6 mouse cellular contexts compared by ENCODE assay signal in genomic region chr5:137614921-137615320, GRCm38 (mm10). TPM values are rescaled to one million over a fixed set of nuclear protein-coding genes. Genes with fewer than 3 reads are reported as not detected.
A peak's percentile ranks its signal among the peaks of the same experiment; 100 is the strongest.
DNase-seq lines count a peak whose midpoint lies in the region; ATAC-seq and TF ChIP-seq lines count a peak whose summit lies in the region.
"Not testable (repeated sequence)": the region's sequence is repeated elsewhere in the genome, so short reads cannot be mapped to it uniquely, and the experiment has no call there.

No protein-coding gene starts in this region.

- TF ChIP-seq CTCF in CH12.LX (conservative IDR thresholded peaks at IDR 0.05 in 1 of 2, IDR thresholded peaks at IDR 0.05 in 1 of 2; ENCODE audit: low read depth in 2 of 2, low read length in 2 of 2): peak in 1 of 2 experiments; percentile 43; a peak in 2 of 4 replicates
- peak in 2 of 3 experiments; percentile 5 to 32; a peak in 2 of 6 replicates for TF ChIP-seq CTCF in MEL (IDR thresholded peaks at IDR 0.05 in 2 of 3, conservative IDR thresholded peaks at IDR 0.05 in 1 of 3; ENCODE audit: control insufficient read depth in 1 of 3, insufficient read depth in 1 of 3, low read depth in 2 of 3, low read length in 3 of 3, poor library complexity in 1 of 3, severe bottlenecking in 1 of 3)
- TF ChIP-seq CTCF in gastrocnemius, adult 2 months (IDR thresholded peaks at IDR 0.05): peak; percentile 29; the same call in 1 of the 2 replicates
- 0 out of 2 replicates have a peak, but pooled peaks have one; percentile 28 for TF ChIP-seq CTCF in kidney, postnatal 0 days (IDR thresholded peaks at IDR 0.05; ENCODE audit: low read depth)
- TF ChIP-seq CTCF in liver, embryonic 14.5 days (IDR thresholded peaks at IDR 0.05; ENCODE audit: low read depth): peak; percentile 30; the same call in 1 of the 2 replicates
- TF ChIP-seq CTCF in lung, postnatal 0 days (IDR thresholded peaks at IDR 0.05): peak; percentile 10

- not testable (repeated sequence) for TF ChIP-seq RAD21 in CH12.LX (IDR thresholded peaks at IDR 0.05; ENCODE audit: low read depth, low read length); MEL (IDR thresholded peaks at IDR 0.05; ENCODE audit: low read depth, low read length)

- 93% methylated on average over 2 of the region's 2 CpGs for WGBS in kidney, postnatal 0 days
- 82% methylated on average over 2 of the region's 2 CpGs for WGBS in liver, embryonic 14.5 days (ENCODE audit: insufficient replicate concordance)
- WGBS in lung, postnatal 0 days: 73% methylated on average over 2 of the region's 2 CpGs

- not testable (repeated sequence) for H3K4me3 ChIP-seq in CH12.LX (replicated peaks in 1 of 3; ENCODE audit: low read depth in 2 of 3, low read length in 2 of 3, poor library complexity in 1 of 3); MEL (ENCODE audit: control insufficient read depth in 1 of 2, insufficient read depth in 1 of 2, low read depth in 2 of 2, low read length in 2 of 2); gastrocnemius, adult 2 months; kidney, postnatal 0 days (replicated peaks; ENCODE audit: low read depth, low read length); liver, embryonic 14.5 days (ENCODE audit: insufficient read depth in 1 of 2, low read depth in 2 of 2, low read length in 2 of 2); lung, postnatal 0 days (ENCODE audit: low read depth, low read length)

- not testable (repeated sequence) for H3K4me2 ChIP-seq in CH12.LX (ENCODE audit: insufficient read depth, low read depth, poor library complexity, severe bottlenecking); kidney, postnatal 0 days (ENCODE audit: low read length); liver, embryonic 14.5 days (ENCODE audit: low read depth); lung, postnatal 0 days (replicated peaks; ENCODE audit: low read depth, low read length)

- in situ Hi-C loops in CH12.LX (cut with MboI; ENCODE audit: low pct_ligation_motif_present, low pct_unique_long_range_greater_than_20kb, low sequenced_read_pairs): not testable (repeated sequence)

- not testable (repeated sequence) for DNase-seq in CH12.LX (ENCODE audit: extremely low read depth); MEL (ENCODE audit: low read depth, low spot score); gastrocnemius, adult 2 months; kidney, postnatal 0 days (ENCODE audit: low spot score); liver, embryonic 14.5 days (ENCODE audit: low read depth in 3 of 3, low spot score in 3 of 3); lung, postnatal 0 days (ENCODE audit: low spot score)

- not testable (repeated sequence) for H3K9ac ChIP-seq in CH12.LX (ENCODE audit: insufficient read depth, low read depth); MEL (ENCODE audit: control insufficient read depth, low read depth, low read length, poor library complexity, severe bottlenecking); kidney, postnatal 0 days (ENCODE audit: low read depth, low read length); liver, embryonic 14.5 days (replicated peaks); lung, postnatal 0 days (replicated peaks; ENCODE audit: low read depth)

- not testable (repeated sequence) for TF ChIP-seq POLR2A in CH12.LX (IDR thresholded peaks at IDR 0.05; ENCODE audit: low read depth, low read length); MEL (IDR thresholded peaks at IDR 0.05; ENCODE audit: control insufficient read depth in 1 of 2, insufficient read depth in 1 of 2, low read depth in 1 of 2, low read length in 2 of 2, poor library complexity in 1 of 2)

- not testable (repeated sequence) for ATAC-seq in kidney, postnatal 0 days (replicated peaks; ENCODE audit: low FRiP score, low read depth); liver, embryonic 14.5 days (ENCODE audit: insufficient read depth); lung, postnatal 0 days

- TF ChIP-seq EP300 in CH12.LX (IDR thresholded peaks at IDR 0.05; ENCODE audit: low read length); MEL (IDR thresholded peaks at IDR 0.05; ENCODE audit: low read depth in 1 of 2, low read length in 2 of 2); liver, embryonic 14.5 days (IDR thresholded peaks at IDR 0.05; ENCODE audit: low read depth); lung, postnatal 0 days (IDR thresholded peaks at IDR 0.05): not testable (repeated sequence)

- not testable (repeated sequence) for H3K79me2 ChIP-seq in CH12.LX (replicated peaks; ENCODE audit: control insufficient read depth, extremely low read depth, insufficient read depth, poor library complexity, severe bottlenecking); MEL (ENCODE audit: control insufficient read depth, insufficient read depth, low read length, poor library complexity)

- peaks cover 0 to 11% of the 10 kb centered on the region in 2 experiments; a peak in 2 of 4 replicates for H3K4me1 ChIP-seq in CH12.LX (ENCODE audit: control insufficient read depth in 1 of 2, insufficient read depth in 2 of 2)
- not testable (repeated sequence) for H3K4me1 ChIP-seq in MEL (ENCODE audit: control insufficient read depth in 1 of 2, insufficient read depth in 2 of 2, low read length in 2 of 2); liver, embryonic 14.5 days (replicated peaks; ENCODE audit: control insufficient read depth in 2 of 2, insufficient read depth in 2 of 2, low read length in 1 of 2)
- H3K4me1 ChIP-seq in kidney, postnatal 0 days (replicated peaks; ENCODE audit: insufficient read depth, low read length): peaks cover 15% of the 10 kb centered on the region
- peaks cover 18% of the 10 kb centered on the region; the same call in 1 of the 2 replicates for H3K4me1 ChIP-seq in lung, postnatal 0 days (ENCODE audit: insufficient read depth, low read depth, low read length)

- intact Hi-C loops in gastrocnemius, adult 2 months (cut with DNase I): not testable (repeated sequence)

- H3K27me3 ChIP-seq in CH12.LX (replicated peaks); MEL (ENCODE audit: control insufficient read depth in 1 of 2, insufficient read depth in 2 of 2, low read length in 2 of 2); kidney, postnatal 0 days (ENCODE audit: insufficient read depth, low read length); liver, embryonic 14.5 days (ENCODE audit: control insufficient read depth, insufficient read depth, low read length); lung, postnatal 0 days (replicated peaks; ENCODE audit: insufficient read depth, low read length): not testable (repeated sequence)

- dilution Hi-C loops in CH12.LX (cut with MboI; ENCODE audit: extremely low pct_ligation_motif_present, extremely low pct_unique_long_range_greater_than_20kb, low sequenced_read_pairs): not testable (repeated sequence)

- not testable (repeated sequence) for H3K27ac ChIP-seq in CH12.LX (ENCODE audit: insufficient read depth, low read depth); MEL (ENCODE audit: control insufficient read depth, low read depth, low read length); gastrocnemius, adult 2 months; kidney, postnatal 0 days; liver, embryonic 14.5 days; lung, postnatal 0 days (ENCODE audit: low read length)

- not testable (repeated sequence) for H3K9me3 ChIP-seq in CH12.LX (replicated peaks; ENCODE audit: low read length); MEL (replicated peaks; ENCODE audit: insufficient read depth, low read length); kidney, postnatal 0 days (replicated peaks; ENCODE audit: low read length); liver, embryonic 14.5 days (ENCODE audit: control insufficient read depth, low read length); lung, postnatal 0 days (ENCODE audit: low read length)

- H3K36me3 ChIP-seq in CH12.LX (replicated peaks in 1 of 2; ENCODE audit: control insufficient read depth in 1 of 2, insufficient read depth in 1 of 2, low read length in 1 of 2); MEL (ENCODE audit: control insufficient read depth in 1 of 2, insufficient read depth in 2 of 2, low read length in 2 of 2); kidney, postnatal 0 days (ENCODE audit: insufficient read depth, low read length); liver, embryonic 14.5 days (replicated peaks; ENCODE audit: control insufficient read depth, insufficient read depth, low read depth); lung, postnatal 0 days (ENCODE audit: insufficient read depth, low read length): not testable (repeated sequence)

RNA-seq across cellular contexts. Expression of gene Pcolce, which starts 1.3 kb away (rescaled TPM):
- total RNA-seq in CH12.LX (2012; rRNA removed): 0.30 and 0.46 TPM in 2 replicates
- not detected in 2 replicates for total RNA-seq in CH12.LX (2014; rRNA removed)
- 0.76 and 0.97 TPM in 2 replicates for polyA plus RNA-seq in CH12.LX (2012; ENCODE audit: insufficient read length, low read depth)
- total RNA-seq in MEL (2012; rRNA removed): 0.07 and 0.23 TPM in 2 replicates
- under 1 TPM in 1 of 2 experiments, not detected in 1; 0.77 TPM for polyA plus RNA-seq in MEL (2012; ENCODE audit: insufficient read depth in 1 of 2, insufficient read length in 2 of 2, low read depth in 1 of 2, low replicate concordance in 2 of 2, missing spikeins in 1 of 2)
- 10 to 100 TPM; 30.9 to 76.1 TPM for total RNA-seq in gastrocnemius, adult 2 months (2021)
- polyA plus RNA-seq in kidney, postnatal 0 days (2015; fragmentation: Nextera tagmentation; extraction: Ambion mirVana): 120 and 136 TPM in 2 replicates
- polyA plus RNA-seq in liver, embryonic 14.5 days (2012; rRNA removed): 11.7 and 12.2 TPM in 2 replicates
- 11.6 and 12.8 TPM in 2 replicates for polyA plus RNA-seq in liver, embryonic 14.5 days (2014; fragmentation: Nextera tagmentation; extraction: Ambion mirVana)
- 86.6 and 101 TPM in 2 replicates for polyA plus RNA-seq in lung, postnatal 0 days (2015; fragmentation: Nextera tagmentation; extraction: Ambion mirVana)

RNA-seq across cellular contexts. Expression of gene Fbxo24, which starts 13.9 kb away (rescaled TPM):
- 0.13 TPM in 2 replicates for total RNA-seq in CH12.LX (2012; rRNA removed)
- not detected in 2 replicates for total RNA-seq in CH12.LX (2014; rRNA removed)
- 0.24 and 0.26 TPM in 2 replicates for polyA plus RNA-seq in CH12.LX (2012; ENCODE audit: insufficient read length, low read depth)
- 0.13 and 0.42 TPM in 2 replicates for total RNA-seq in MEL (2012; rRNA removed)
- under 1 TPM in 1 of 2 experiments, not detected in 1; 0.46 TPM for polyA plus RNA-seq in MEL (2012; ENCODE audit: insufficient read depth in 1 of 2, insufficient read length in 2 of 2, low read depth in 1 of 2, low replicate concordance in 2 of 2, missing spikeins in 1 of 2)
- total RNA-seq in gastrocnemius, adult 2 months (2021): under 1 TPM; 0.15 to 0.28 TPM
- polyA plus RNA-seq in kidney, postnatal 0 days (2015; fragmentation: Nextera tagmentation; extraction: Ambion mirVana): 0.14 and 0.17 TPM in 2 replicates
- 0.02 and 0.04 TPM in 2 replicates for polyA plus RNA-seq in liver, embryonic 14.5 days (2012; rRNA removed)
- polyA plus RNA-seq in liver, embryonic 14.5 days (2014; fragmentation: Nextera tagmentation; extraction: Ambion mirVana): 0.05 TPM in 1 of 2 replicates, not detected in the other
- polyA plus RNA-seq in lung, postnatal 0 days (2015; fragmentation: Nextera tagmentation; extraction: Ambion mirVana): 0.19 and 0.51 TPM in 2 replicates

RNA-seq across cellular contexts. Expression of gene Lrch4, which starts 14.0 kb away (rescaled TPM):
- 20.0 and 25.6 TPM in 2 replicates for total RNA-seq in CH12.LX (2012; rRNA removed)
- 9.0 and 9.9 TPM in 2 replicates for total RNA-seq in CH12.LX (2014; rRNA removed)
- polyA plus RNA-seq in CH12.LX (2012; ENCODE audit: insufficient read length, low read depth): 47.9 and 62.1 TPM in 2 replicates
- 9.1 and 9.7 TPM in 2 replicates for total RNA-seq in MEL (2012; rRNA removed)
- 100 to 1,000 TPM in 1 of 2 experiments, 10 to 100 TPM in 1; 47.0 to 239 TPM for polyA plus RNA-seq in MEL (2012; ENCODE audit: insufficient read depth in 1 of 2, insufficient read length in 2 of 2, low read depth in 1 of 2, low replicate concordance in 2 of 2, missing spikeins in 1 of 2)
- total RNA-seq in gastrocnemius, adult 2 months (2021): 10 to 100 TPM; 15.6 to 17.1 TPM
- polyA plus RNA-seq in kidney, postnatal 0 days (2015; fragmentation: Nextera tagmentation; extraction: Ambion mirVana): 42.6 and 42.9 TPM in 2 replicates
- 13.9 and 16.1 TPM in 2 replicates for polyA plus RNA-seq in liver, embryonic 14.5 days (2012; rRNA removed)
- polyA plus RNA-seq in liver, embryonic 14.5 days (2014; fragmentation: Nextera tagmentation; extraction: Ambion mirVana): 21.7 and 23.6 TPM in 2 replicates
- 47.4 and 50.7 TPM in 2 replicates for polyA plus RNA-seq in lung, postnatal 0 days (2015; fragmentation: Nextera tagmentation; extraction: Ambion mirVana)

RNA-seq across cellular contexts. Expression of gene Gm20605, which starts 14.1 kb away (rescaled TPM):
- total RNA-seq in CH12.LX (2012; rRNA removed) (1.1 and 1.5 TPM in 2 replicates), CH12.LX (2014; rRNA removed) (0.50 and 1.1 TPM in 2 replicates), MEL (2012; rRNA removed) (2.4 and 2.5 TPM in 2 replicates)
- polyA plus RNA-seq in CH12.LX (2012; ENCODE audit: insufficient read length, low read depth) (7.4 and 9.0 TPM in 2 replicates), MEL (2012; ENCODE audit: insufficient read depth in 1 of 2, insufficient read length in 2 of 2, low read depth in 1 of 2, low replicate concordance in 2 of 2, missing spikeins in 1 of 2) (10 to 100 TPM in 1 of 2 experiments, not detected in 1; 12.7 TPM)
- 1 to 10 TPM; 2.9 to 3.3 TPM for total RNA-seq in gastrocnemius, adult 2 months (2021)
- 5.3 and 6.2 TPM in 2 replicates for polyA plus RNA-seq in kidney, postnatal 0 days (2015; fragmentation: Nextera tagmentation; extraction: Ambion mirVana)
- 5.5 and 6.0 TPM in 2 replicates for polyA plus RNA-seq in liver, embryonic 14.5 days (2012; rRNA removed)
- polyA plus RNA-seq in liver, embryonic 14.5 days (2014; fragmentation: Nextera tagmentation; extraction: Ambion mirVana): 3.2 and 3.9 TPM in 2 replicates
- 11.6 and 12.3 TPM in 2 replicates for polyA plus RNA-seq in lung, postnatal 0 days (2015; fragmentation: Nextera tagmentation; extraction: Ambion mirVana)

RNA-seq across cellular contexts. Expression of gene Mospd3, which starts 14.1 kb away (rescaled TPM):
- total RNA-seq in CH12.LX (2012; rRNA removed) (4.2 and 5.5 TPM in 2 replicates), CH12.LX (2014; rRNA removed) (0.76 and 1.5 TPM in 2 replicates), MEL (2012; rRNA removed) (11.9 and 12.4 TPM in 2 replicates)
- polyA plus RNA-seq in CH12.LX (2012; ENCODE audit: insufficient read length, low read depth) (18.3 and 23.7 TPM in 2 replicates), MEL (2012; ENCODE audit: insufficient read depth in 1 of 2, insufficient read length in 2 of 2, low read depth in 1 of 2, low replicate concordance in 2 of 2, missing spikeins in 1 of 2) (100 to 1,000 TPM in 1 of 2 experiments, not detected in 1; 144 TPM)
- total RNA-seq in gastrocnemius, adult 2 months (2021): 10 to 100 TPM in 1 of 2 experiments, 1 to 10 TPM in 1; 9.8 to 12.2 TPM
- polyA plus RNA-seq in kidney, postnatal 0 days (2015; fragmentation: Nextera tagmentation; extraction: Ambion mirVana): 37.8 and 39.3 TPM in 2 replicates
- 34.9 and 45.5 TPM in 2 replicates for polyA plus RNA-seq in liver, embryonic 14.5 days (2012; rRNA removed)
- polyA plus RNA-seq in liver, embryonic 14.5 days (2014; fragmentation: Nextera tagmentation; extraction: Ambion mirVana): 33.8 and 38.4 TPM in 2 replicates
- polyA plus RNA-seq in lung, postnatal 0 days (2015; fragmentation: Nextera tagmentation; extraction: Ambion mirVana): 32.1 and 33.7 TPM in 2 replicates
